Mouse (Mus musculus) bone marrow macrophage, adult 2 months (primary cell): Measurements from ENCODE around the gene Uspl1. TPM values are rescaled to one million over a fixed set of nuclear protein-coding genes. Genes with fewer than 3 reads are reported as not detected.

Experiments
- H3K27ac ChIP-seq: 2 replicates; pipeline ENCODE4 v1.5.1; 2012; ENCODE audit warnings: low read depth, low read length; ENCODE audit not compliant: insufficient read depth
- H3K4me1 ChIP-seq: 2 replicates; pipeline ENCODE4 v1.6.1; 2012; ENCODE audit warnings: low read length; ENCODE audit not compliant: control insufficient read depth, insufficient read depth
- H3K4me3 ChIP-seq: 2 replicates; pipeline ENCODE4 v1.5.1; 2012; ENCODE audit warnings: mild to moderate bottlenecking, low read length, moderate library complexity; ENCODE audit not compliant: insufficient read depth
- CTCF ChIP-seq: IDR thresholded peaks from 2 replicates; pipeline ENCODE4 v1.5.1; 2012; ENCODE audit warnings: low read depth, mild to moderate bottlenecking, low read length, moderate library complexity
- POLR2A ChIP-seq: IDR thresholded peaks from 2 replicates; pipeline ENCODE4 v1.6.1; 2012; ENCODE audit warnings: mild to moderate bottlenecking, low read depth, low read length, borderline replicate concordance
- polyA plus RNA-seq: library from polyadenylated mRNA; stranded (reverse); fragments of >200 nt; gene quantifications from 2 replicates; pipeline ENCODE4 v1.2.4, GENCODE M21; 2012; ENCODE audit not compliant: missing spikeins, insufficient read depth, insufficient read length

Gene Uspl1
- polyA plus RNA-seq, 1 experiment = 14.8 TPM

DNA sequence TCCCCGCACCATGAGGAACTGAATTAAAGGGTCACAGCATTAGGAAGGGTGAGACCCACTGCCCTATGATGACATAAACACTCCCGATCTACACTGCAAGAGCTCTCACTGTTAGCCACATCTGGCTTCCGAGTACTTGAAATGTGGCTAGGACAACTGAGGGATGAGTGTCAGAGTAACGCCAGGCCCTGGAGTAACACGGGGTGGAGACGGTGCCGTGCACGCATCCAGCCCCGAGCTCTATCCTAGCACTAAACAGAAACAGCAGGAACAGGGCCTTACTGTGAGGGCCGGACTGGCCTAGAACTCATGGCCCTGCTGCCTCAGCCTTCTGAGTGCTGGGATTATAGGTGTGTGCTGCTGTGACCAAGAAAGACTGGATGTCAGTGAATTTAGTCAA, 18.1 kb upstream of the Uspl1 start:
- Histone ChIP-seq H3K4me1 (peaks cover 21% of the 10 kb centered on the region), H3K27ac (no peak overlapping the region), H3K4me3 (no peak overlapping the region)
- TF ChIP-seq CTCF (no peak), POLR2A (no peak)

DNA sequence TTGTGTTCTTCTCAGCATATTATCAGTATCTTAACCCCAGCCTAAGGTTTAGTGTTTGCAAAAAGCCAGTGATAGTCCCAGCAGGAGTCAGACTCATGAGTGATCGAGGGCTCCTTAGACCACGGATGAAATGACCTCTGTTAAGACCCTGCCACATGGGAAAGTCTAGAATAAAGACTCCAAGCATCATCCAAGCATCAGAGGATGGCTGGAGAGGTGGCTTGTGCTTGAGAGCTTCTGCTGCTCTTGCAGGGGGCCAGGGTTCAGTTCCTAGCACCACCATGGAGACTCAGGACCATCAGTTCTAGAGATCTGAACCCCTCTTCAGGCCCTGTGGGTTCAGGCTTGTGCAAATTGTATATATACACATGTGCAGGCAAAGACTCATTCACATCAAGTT, 16.1 kb upstream of the Uspl1 start:
- peaks cover 10% of the 10 kb centered on the region for H3K4me1 ChIP-seq
- TF ChIP-seq POLR2A (no peak), CTCF (no peak)

DNA sequence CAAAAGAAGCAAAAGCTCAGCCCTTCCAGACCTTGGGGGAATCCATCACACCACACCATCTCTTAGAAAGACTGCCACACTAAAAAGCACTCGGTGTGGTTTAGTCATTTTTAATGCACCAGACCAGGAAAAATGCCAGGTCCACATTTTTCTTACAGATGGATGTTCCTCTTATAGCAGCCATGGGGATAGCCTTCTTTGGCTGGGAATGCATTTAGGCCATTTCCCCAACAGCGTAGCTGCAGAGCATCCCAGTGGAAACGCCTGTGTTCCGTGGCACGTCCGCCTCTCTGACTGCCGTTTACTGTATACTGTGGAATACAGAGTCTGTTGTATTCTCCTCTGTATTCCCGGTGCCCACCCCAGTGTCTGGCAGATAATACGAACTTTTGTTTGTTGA, 15.3 kb upstream of the Uspl1 start:
- Histone ChIP-seq H3K27ac (no peak overlapping the region), H3K4me1 (peaks cover 4% of the 10 kb centered on the region)
- TF ChIP-seq CTCF (no peak), POLR2A (no peak)

More for the DNA sequence above, 16.1 kb upstream of the Uspl1 start:
- no peak overlapping the region for H3K4me3 ChIP-seq
- no peak overlapping the region for H3K27ac ChIP-seq

DNA sequence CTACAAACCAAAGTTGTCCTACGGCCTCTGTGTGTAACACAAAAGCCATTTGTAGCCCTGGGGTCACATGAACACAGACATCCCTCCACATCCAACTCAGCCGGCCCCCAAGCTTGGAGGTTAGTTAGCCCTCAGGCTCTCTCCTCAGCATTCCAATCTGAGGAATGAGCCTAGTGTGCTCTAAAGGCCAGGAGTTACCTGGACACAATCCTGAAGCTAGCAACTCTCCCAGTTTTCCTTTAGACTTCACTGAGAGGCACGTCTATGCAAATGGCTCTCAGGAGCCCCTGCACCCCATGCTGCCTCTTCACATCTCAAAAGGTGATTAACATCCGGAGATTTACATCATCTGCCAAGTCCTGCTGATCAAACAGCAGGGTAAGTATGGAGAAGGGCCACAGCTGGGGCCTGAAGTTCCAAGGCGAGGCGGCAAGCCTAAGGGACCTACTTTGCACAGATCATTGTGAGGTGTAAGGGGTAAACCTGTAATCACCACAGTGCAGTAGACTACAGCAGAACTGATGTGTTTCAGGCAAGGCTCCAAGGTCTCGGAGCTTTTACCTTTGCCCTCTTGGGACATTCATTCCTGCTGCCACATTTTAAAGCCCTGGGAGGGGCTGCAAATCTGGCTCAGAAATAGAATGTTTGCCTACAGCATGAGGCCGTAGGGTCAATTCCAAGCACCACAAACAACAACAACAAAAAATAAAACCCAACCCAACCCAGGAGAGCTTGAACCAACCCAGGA, 13.1 kb upstream of the Uspl1 start:
- TF ChIP-seq CTCF = no peak
- no peak for TF ChIP-seq POLR2A
- Histone ChIP-seq H3K4me3 (no peak overlapping the region), H3K27ac (no peak overlapping the region), H3K4me1 (no peaks in the 10 kb centered on the region)

More for the DNA sequence above, 15.3 kb upstream of the Uspl1 start:
- H3K4me3 ChIP-seq = no peak overlapping the region

DNA sequence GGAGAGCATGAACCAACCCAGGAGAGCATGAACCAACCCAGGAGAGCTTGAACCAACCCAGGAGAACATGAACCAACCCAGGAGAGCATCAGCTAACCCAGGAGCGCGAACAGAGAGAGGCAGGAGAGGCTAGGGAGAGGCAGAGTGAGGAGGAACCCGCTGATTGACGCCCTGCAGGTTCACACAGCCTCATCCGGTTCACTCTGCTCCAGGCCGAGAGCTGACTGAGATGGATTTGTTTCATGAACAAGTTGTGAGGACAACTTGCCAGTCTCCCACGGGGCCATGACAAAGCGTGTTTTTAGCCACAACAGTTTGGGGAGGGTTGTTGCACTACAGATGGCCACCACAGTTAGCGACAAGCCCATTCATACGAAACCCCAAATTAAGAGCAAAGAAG, 11.9 kb upstream of the Uspl1 start:
- H3K4me1 ChIP-seq = no peaks in the 10 kb centered on the region
- TF ChIP-seq POLR2A (no peak), CTCF (no peak)
- no peak overlapping the region for H3K27ac ChIP-seq
- no peak overlapping the region for H3K4me3 ChIP-seq

DNA sequence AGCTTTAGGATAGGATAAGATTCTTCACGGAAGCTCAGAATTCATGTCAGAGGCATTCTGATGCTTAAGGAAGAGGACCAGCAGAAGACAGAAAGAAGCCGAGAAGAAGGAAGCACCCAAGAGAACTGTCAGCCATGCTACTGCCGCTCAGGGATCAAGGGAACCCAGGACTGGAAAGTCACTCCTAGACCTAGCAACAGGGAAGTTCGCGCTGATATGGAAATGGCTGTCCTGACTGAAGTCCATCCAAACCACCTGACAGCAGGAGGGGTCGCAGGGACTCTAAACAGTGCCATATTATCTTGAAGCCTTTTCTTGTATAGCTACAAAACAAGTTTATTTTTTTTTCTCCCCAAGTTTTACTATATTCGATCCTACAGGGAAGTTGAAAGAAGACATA, 9.6 kb upstream of the Uspl1 start:
- TF ChIP-seq POLR2A = no peak
- no peak for TF ChIP-seq CTCF
- H3K27ac ChIP-seq = no peak overlapping the region
- no peak overlapping the region for H3K4me3 ChIP-seq
- no peaks in the 10 kb centered on the region for H3K4me1 ChIP-seq

DNA sequence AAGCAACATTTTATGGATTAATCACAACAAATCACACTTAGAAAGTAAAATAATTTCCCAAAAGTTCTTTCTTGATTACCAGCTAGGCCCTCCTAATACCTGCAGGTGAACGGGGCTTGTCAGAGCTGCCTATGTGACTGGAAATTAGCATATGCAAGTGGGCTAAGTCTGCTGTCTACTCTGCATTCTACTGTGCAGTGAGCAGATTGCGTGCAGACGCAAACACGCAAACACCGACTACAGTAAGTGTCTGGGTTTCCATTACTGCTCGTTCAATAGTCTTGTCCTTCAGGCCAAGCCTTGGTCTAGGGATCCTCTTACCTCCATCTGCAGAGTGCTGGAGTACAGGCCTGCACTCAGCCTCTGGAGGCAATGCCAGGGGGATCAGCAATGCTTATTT, 8.4 kb upstream of the Uspl1 start:
- Histone ChIP-seq H3K4me3 (no peak overlapping the region), H3K27ac (no peak overlapping the region), H3K4me1 (no peaks in the 10 kb centered on the region)
- no peak for TF ChIP-seq CTCF
- no peak for TF ChIP-seq POLR2A

DNA sequence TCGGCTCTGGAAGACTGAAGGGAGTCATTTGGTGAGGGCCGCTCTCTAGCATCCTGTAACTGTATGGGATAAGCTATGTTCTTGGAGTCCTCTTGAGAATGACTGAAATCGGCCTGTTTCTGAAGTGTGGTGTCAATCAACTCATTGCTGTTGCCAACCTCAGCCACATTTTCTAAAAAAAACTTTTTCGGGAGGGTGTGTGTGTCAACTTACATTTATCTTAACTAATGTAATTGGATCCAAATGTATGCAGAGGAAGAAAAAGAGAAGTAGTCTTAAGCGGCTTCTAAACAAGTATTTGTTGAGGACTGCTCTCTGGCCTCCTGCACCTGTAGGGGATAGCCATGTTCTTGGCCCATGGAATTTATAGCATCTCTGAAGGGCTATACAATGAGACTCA, 6.1 kb upstream of the Uspl1 start:
- TF ChIP-seq POLR2A (no peak), CTCF (no peak)
- H3K27ac ChIP-seq = no peak overlapping the region
- no peak overlapping the region for H3K4me3 ChIP-seq
- H3K4me1 ChIP-seq = peaks cover 5% of the 10 kb centered on the region; the same call in 1 of the 2 replicates

DNA sequence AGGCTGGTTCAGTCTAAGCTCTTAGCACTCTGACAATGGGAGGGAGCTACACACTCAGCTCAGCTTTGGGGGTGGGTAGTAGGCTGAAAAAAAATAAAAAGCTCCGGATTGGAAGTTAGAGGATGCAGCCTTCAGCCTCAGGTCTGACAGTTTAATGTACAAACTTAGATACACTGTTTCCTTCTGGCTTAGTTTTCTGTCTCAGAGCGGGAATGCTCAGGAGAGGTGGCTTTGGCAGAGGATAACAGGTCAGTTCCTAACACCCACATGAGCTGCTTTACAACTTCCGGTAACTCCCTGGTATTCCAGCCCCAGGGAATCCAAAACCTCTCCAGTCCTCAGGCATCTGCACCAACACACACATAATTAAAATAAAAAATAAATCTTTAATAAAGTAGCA, 4.3 kb upstream of the Uspl1 start:
- TF ChIP-seq POLR2A = no peak
- no peak for TF ChIP-seq CTCF
- Histone ChIP-seq H3K27ac (no peak overlapping the region), H3K4me1 (peaks cover 5% of the 10 kb centered on the region; the same call in 1 of the 2 replicates), H3K4me3 (no peak overlapping the region)

DNA sequence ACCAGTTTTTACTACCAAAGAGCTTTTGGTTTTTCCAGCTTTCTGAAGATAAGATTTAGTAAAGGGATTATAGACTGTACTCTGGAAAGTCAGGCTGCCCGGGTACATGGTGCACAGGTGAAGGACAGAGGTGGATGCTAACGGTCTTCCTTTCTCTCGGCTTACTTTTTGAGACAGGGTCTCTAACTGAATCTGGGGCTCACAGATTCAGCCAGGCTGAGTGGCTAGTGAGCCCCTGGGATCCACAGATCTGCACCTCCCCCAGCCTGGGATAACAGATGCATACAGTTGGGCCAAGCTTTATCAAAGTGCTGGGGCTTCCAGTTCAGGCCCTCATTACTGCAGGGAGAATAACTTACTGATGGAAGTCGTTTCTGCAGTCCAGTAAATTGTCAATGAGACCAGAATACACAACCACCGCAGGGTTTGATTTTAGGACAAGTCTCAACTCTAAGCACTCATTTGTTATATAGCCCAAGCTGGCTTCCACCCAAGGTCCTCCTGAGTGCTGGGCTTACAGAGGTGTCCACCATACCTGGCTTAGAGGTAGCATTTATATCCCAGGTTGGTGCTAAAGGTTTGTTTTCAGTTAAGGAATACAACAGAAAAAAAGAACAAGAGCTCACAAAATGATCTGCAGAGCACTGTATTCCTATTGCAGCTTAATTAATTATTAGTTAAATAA, 1.8 kb upstream of the Uspl1 start:
- no peak for TF ChIP-seq CTCF
- no peak for TF ChIP-seq POLR2A
- H3K4me3 ChIP-seq = no peak overlapping the region
- no peak overlapping the region for H3K27ac ChIP-seq
- peaks cover 13% of the 10 kb centered on the region for H3K4me1 ChIP-seq
